Mouse (Mus musculus): ENCODE measurements around the gene Enox1. TPM values are rescaled to one million over a fixed set of nuclear protein-coding genes. Genes with fewer than 3 reads are reported as not detected.

The Enox1 gene
- polyA plus RNA-seq, 1 experiment from 2014 or later: 0.09 TPM

- no peak for DNase-seq
- H3K27ac ChIP-seq (ENCODE audit: low read depth): no peak overlapping the region
- WGBS (ENCODE audit: insufficient replicate concordance): 68% methylated on average over 7 of the region's 7 CpGs
- no peak overlapping the region for H3K4me2 ChIP-seq (ENCODE audit: low read depth, low read length)
- no peak for TF ChIP-seq EP300 (IDR thresholded peaks at IDR 0.05; ENCODE audit: low read depth)
- no peak for TF ChIP-seq CTCF (IDR thresholded peaks at IDR 0.05; ENCODE audit: low read depth)
- no peaks in the 10 kb centered on the region for H3K4me1 ChIP-seq (ENCODE audit: insufficient read depth)
- H3K9ac ChIP-seq (replicated peaks): no peak overlapping the region
- H3K4me3 ChIP-seq (ENCODE audit: low read depth, low read length): no peak overlapping the region
- ATAC-seq: no peak
- no peaks in the 10 kb centered on the region for H3K9me3 ChIP-seq (ENCODE audit: low read length)
- H3K36me3 ChIP-seq (replicated peaks; ENCODE audit: insufficient read depth, low read length): no peaks in the 10 kb centered on the region
- no peaks in the 10 kb centered on the region for H3K27me3 ChIP-seq (ENCODE audit: insufficient read depth, low read length)
These were observed 56.6 kb downstream of the Enox1 start for GRCm38 (mm10) chr14:77213210-77213609.

GRCm38 (mm10) chr14:77214848-77215247 lies 58.3 kb downstream of the Enox1 start:
- H3K4me1 ChIP-seq (ENCODE audit: insufficient read depth): no peaks in the 10 kb centered on the region
- no peak overlapping the region for H3K27ac ChIP-seq (ENCODE audit: low read depth)
- DNase-seq (no peak), ATAC-seq (no peak)
- H3K9me3 ChIP-seq (ENCODE audit: low read length): no peaks in the 10 kb centered on the region
- no peak overlapping the region for H3K4me2 ChIP-seq (ENCODE audit: low read depth, low read length)
- 78% methylated on average over 6 of the region's 6 CpGs for WGBS (ENCODE audit: insufficient replicate concordance)
- TF ChIP-seq EP300 (IDR thresholded peaks at IDR 0.05; ENCODE audit: low read depth): no peak
- TF ChIP-seq CTCF (IDR thresholded peaks at IDR 0.05; ENCODE audit: low read depth): no peak
- no peak overlapping the region for H3K9ac ChIP-seq (replicated peaks)
- H3K27me3 ChIP-seq (ENCODE audit: insufficient read depth, low read length): no peaks in the 10 kb centered on the region
- no peaks in the 10 kb centered on the region for H3K36me3 ChIP-seq (replicated peaks; ENCODE audit: insufficient read depth, low read length)
- no peak overlapping the region for H3K4me3 ChIP-seq (ENCODE audit: low read depth, low read length)

GRCm38 (mm10) chr14:77225346-77225745 lies 68.8 kb downstream of the Enox1 start:
- TF ChIP-seq CTCF (IDR thresholded peaks at IDR 0.05; ENCODE audit: low read depth) (no peak), EP300 (IDR thresholded peaks at IDR 0.05; ENCODE audit: low read depth) (no peak)
- DNase-seq: no peak
- H3K9ac ChIP-seq (replicated peaks): no peak overlapping the region
- no peak overlapping the region for H3K4me3 ChIP-seq (ENCODE audit: low read depth, low read length)
- no peaks in the 10 kb centered on the region for H3K4me1 ChIP-seq (ENCODE audit: insufficient read depth)
- no peaks in the 10 kb centered on the region for H3K27me3 ChIP-seq (ENCODE audit: insufficient read depth, low read length)
- H3K9me3 ChIP-seq (ENCODE audit: low read length): no peaks in the 10 kb centered on the region
- ATAC-seq: no peak
- 83% methylated on average over 10 of the region's 10 CpGs for WGBS (ENCODE audit: insufficient replicate concordance)
- no peaks in the 10 kb centered on the region for H3K36me3 ChIP-seq (replicated peaks; ENCODE audit: insufficient read depth, low read length)
- H3K4me2 ChIP-seq (ENCODE audit: low read depth, low read length): no peak overlapping the region
- H3K27ac ChIP-seq (ENCODE audit: low read depth): no peak overlapping the region

- Histone ChIP-seq H3K4me1 (ENCODE audit: insufficient read depth) (no peaks in the 10 kb centered on the region), H3K36me3 (replicated peaks; ENCODE audit: insufficient read depth, low read length) (no peaks in the 10 kb centered on the region), H3K9ac (replicated peaks) (no peak overlapping the region), H3K4me3 (ENCODE audit: low read depth, low read length) (no peak overlapping the region), H3K9me3 (ENCODE audit: low read length) (no peaks in the 10 kb centered on the region), H3K27ac (ENCODE audit: low read depth) (no peak overlapping the region), H3K27me3 (ENCODE audit: insufficient read depth, low read length) (no peaks in the 10 kb centered on the region), H3K4me2 (ENCODE audit: low read depth, low read length) (no peak overlapping the region)
- DNase-seq: no peak
- WGBS (ENCODE audit: insufficient replicate concordance): 70% methylated on average over 2 of the region's 2 CpGs
- no peak for ATAC-seq
- TF ChIP-seq CTCF (IDR thresholded peaks at IDR 0.05; ENCODE audit: low read depth): no peak
- no peak for TF ChIP-seq EP300 (IDR thresholded peaks at IDR 0.05; ENCODE audit: low read depth)
These were observed 82.2 kb downstream of the Enox1 start for GRCm38 (mm10) chr14:77238811-77239210.

GRCm38 (mm10) chr14:77239360-77239759 lies 82.8 kb downstream of the Enox1 start:
- DNase-seq: no peak
- H3K9ac ChIP-seq (replicated peaks): no peak overlapping the region
- TF ChIP-seq EP300 (IDR thresholded peaks at IDR 0.05; ENCODE audit: low read depth) (no peak), CTCF (IDR thresholded peaks at IDR 0.05; ENCODE audit: low read depth) (no peak)
- H3K9me3 ChIP-seq (ENCODE audit: low read length): no peaks in the 10 kb centered on the region
- 29% methylated on average over 4 of the region's 4 CpGs for WGBS (ENCODE audit: insufficient replicate concordance)
- no peak overlapping the region for H3K4me2 ChIP-seq (ENCODE audit: low read depth, low read length)
- no peak for ATAC-seq
- H3K27me3 ChIP-seq (ENCODE audit: insufficient read depth, low read length): no peaks in the 10 kb centered on the region
- no peak overlapping the region for H3K4me3 ChIP-seq (ENCODE audit: low read depth, low read length)
- H3K27ac ChIP-seq (ENCODE audit: low read depth): no peak overlapping the region
- no peaks in the 10 kb centered on the region for H3K4me1 ChIP-seq (ENCODE audit: insufficient read depth)
- H3K36me3 ChIP-seq (replicated peaks; ENCODE audit: insufficient read depth, low read length): no peaks in the 10 kb centered on the region

GRCm38 (mm10) chr14:77246977-77247376 lies 90.4 kb downstream of the Enox1 start:
- DNase-seq: no peak
- no peak for ATAC-seq
- Histone ChIP-seq H3K4me3 (ENCODE audit: low read depth, low read length) (no peak overlapping the region), H3K4me1 (ENCODE audit: insufficient read depth) (no peaks in the 10 kb centered on the region), H3K36me3 (replicated peaks; ENCODE audit: insufficient read depth, low read length) (no peaks in the 10 kb centered on the region), H3K9me3 (ENCODE audit: low read length) (no peaks in the 10 kb centered on the region), H3K27ac (ENCODE audit: low read depth) (no peak overlapping the region), H3K9ac (replicated peaks) (no peak overlapping the region), H3K4me2 (ENCODE audit: low read depth, low read length) (no peak overlapping the region), H3K27me3 (ENCODE audit: insufficient read depth, low read length) (no peaks in the 10 kb centered on the region)
- TF ChIP-seq CTCF (IDR thresholded peaks at IDR 0.05; ENCODE audit: low read depth): no peak
- TF ChIP-seq EP300 (IDR thresholded peaks at IDR 0.05; ENCODE audit: low read depth): no peak
- WGBS (ENCODE audit: insufficient replicate concordance): 75% methylated on average over 3 of the region's 3 CpGs

GRCm38 (mm10) chr14:77248426-77248825 lies 91.9 kb downstream of the Enox1 start:
- DNase-seq: no peak
- H3K9me3 ChIP-seq (ENCODE audit: low read length): no peaks in the 10 kb centered on the region
- no peak overlapping the region for H3K9ac ChIP-seq (replicated peaks)
- no peak for TF ChIP-seq CTCF (IDR thresholded peaks at IDR 0.05; ENCODE audit: low read depth)
- TF ChIP-seq EP300 (IDR thresholded peaks at IDR 0.05; ENCODE audit: low read depth): no peak
- no peak overlapping the region for H3K4me2 ChIP-seq (ENCODE audit: low read depth, low read length)
- H3K36me3 ChIP-seq (replicated peaks; ENCODE audit: insufficient read depth, low read length): no peaks in the 10 kb centered on the region
- ATAC-seq: no peak
- H3K4me1 ChIP-seq (ENCODE audit: insufficient read depth): no peaks in the 10 kb centered on the region
- H3K27me3 ChIP-seq (ENCODE audit: insufficient read depth, low read length): no peaks in the 10 kb centered on the region
- 78% methylated on average over 5 of the region's 5 CpGs for WGBS (ENCODE audit: insufficient replicate concordance)
- H3K4me3 ChIP-seq (ENCODE audit: low read depth, low read length): no peak overlapping the region
- no peak overlapping the region for H3K27ac ChIP-seq (ENCODE audit: low read depth)
